Mouse (Mus musculus): ENCODE data around the gene Mtor. TPM values are rescaled to one million over a fixed set of nuclear protein-coding genes. Genes with fewer than 3 reads are reported as not detected.

The Mtor gene
- polyA plus RNA-seq, 1 experiment: 14.2 TPM

DNA sequence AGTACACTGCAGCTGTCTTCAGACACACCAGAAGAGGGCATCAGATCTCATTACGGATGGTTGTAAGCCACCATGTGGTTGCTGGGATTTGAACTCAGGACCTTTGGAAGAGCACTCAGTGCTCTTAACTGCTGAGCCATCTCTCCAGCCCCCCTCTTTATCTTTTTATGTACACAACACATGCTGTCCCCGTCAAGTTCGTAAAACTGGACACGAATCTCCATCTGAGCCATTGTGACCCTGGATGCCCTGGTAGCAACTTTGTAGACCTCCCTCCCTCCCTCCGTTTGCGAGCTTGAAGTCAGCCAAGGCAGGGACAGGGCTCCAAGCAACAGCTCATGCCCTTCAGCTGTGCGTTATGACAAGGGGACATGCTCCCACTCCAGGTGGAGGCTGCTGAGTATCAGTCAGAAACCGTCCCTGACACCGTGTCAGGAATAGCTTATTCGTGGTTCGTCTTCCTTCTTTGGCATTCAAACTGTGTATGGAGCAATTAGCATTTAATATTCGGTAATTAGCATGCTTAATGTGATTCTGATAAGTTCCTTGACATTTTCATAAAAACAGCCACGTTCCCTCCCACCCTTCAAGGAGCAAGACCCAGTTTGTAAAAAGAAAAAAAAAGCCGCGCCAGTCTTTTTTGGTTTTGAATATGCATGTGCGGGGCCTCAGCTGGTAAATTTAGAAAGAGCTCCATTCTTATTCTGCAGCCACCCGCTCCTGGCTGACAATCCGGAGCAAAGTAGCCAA is 142.2 kb downstream of the Mtor start:
- Histone ChIP-seq H3K27ac (ENCODE audit: insufficient read depth, low read length) (0 out of 2 replicates have a peak overlapping the region, but pooled peaks have one; percentile 17), H3K4me1 (ENCODE audit: control insufficient read depth, insufficient read depth, insufficient read length) (peaks cover 14% of the 10 kb centered on the region; the same call in 1 of the 2 replicates), H3K36me3 (ENCODE audit: control insufficient read depth, insufficient read depth, low read length) (peaks cover 11% of the 10 kb centered on the region), H3K4me3 (ENCODE audit: extremely low read depth, insufficient read depth, insufficient read length) (peak overlapping the region; percentile 76), H3K27me3 (ENCODE audit: control insufficient read depth, insufficient read depth, low read length) (no peaks in the 10 kb centered on the region)
- no peak for TF ChIP-seq CTCF (IDR thresholded peaks at IDR 0.05; ENCODE audit: extremely low read depth, insufficient read depth, insufficient read length, insufficient replicate concordance)
- DNase-seq (ENCODE audit: low read depth in 1 of 2, low spot score in 2 of 2): no peak
- 6% methylated on average over 18 of the region's 18 CpGs for WGBS

- peak; percentile 88 to 99 for DNase-seq (ENCODE audit: low read depth in 1 of 2, low spot score in 2 of 2)
- peaks cover 14% of the 10 kb centered on the region; the same call in 1 of the 2 replicates for H3K4me1 ChIP-seq (ENCODE audit: control insufficient read depth, insufficient read depth, insufficient read length)
- TF ChIP-seq POLR2A (IDR thresholded peaks at IDR 0.05; ENCODE audit: low read depth, low read length) (no peak; the same call in 1 of the 2 replicates), CTCF (IDR thresholded peaks at IDR 0.05; ENCODE audit: extremely low read depth, insufficient read depth, insufficient read length, insufficient replicate concordance) (no peak)
- H3K4me3 ChIP-seq (ENCODE audit: extremely low read depth, insufficient read depth, insufficient read length): peak within 1 kb of the TSS; percentile 79
- WGBS: 0% methylated on average over 42 of the region's 50 CpGs
- H3K27ac ChIP-seq (ENCODE audit: insufficient read depth, low read length): 0 out of 2 replicates have a peak within 1 kb of the TSS, but pooled peaks have one; percentile 17
- peaks cover 11% of the 10 kb centered on the region for H3K36me3 ChIP-seq (ENCODE audit: control insufficient read depth, insufficient read depth, low read length)
- no peaks in the 10 kb centered on the region for H3K27me3 ChIP-seq (ENCODE audit: control insufficient read depth, insufficient read depth, low read length)
These were observed 142.8 kb downstream of the Mtor start, which contains the start of gene Srm for GRCm38 (mm10) chr4:148591171-148591630. Srm (plus strand) TSS chr4:148591503.

GRCm38 (mm10) chr4:148591637-148592380 is 143.4 kb downstream of the Mtor start:
- Histone ChIP-seq H3K36me3 (ENCODE audit: control insufficient read depth, insufficient read depth, low read length) (peaks cover 13% of the 10 kb centered on the region), H3K27ac (ENCODE audit: insufficient read depth, low read length) (no peak overlapping the region), H3K27me3 (ENCODE audit: control insufficient read depth, insufficient read depth, low read length) (no peaks in the 10 kb centered on the region), H3K4me1 (ENCODE audit: control insufficient read depth, insufficient read depth, insufficient read length) (peaks cover 14% of the 10 kb centered on the region; the same call in 1 of the 2 replicates), H3K4me3 (ENCODE audit: extremely low read depth, insufficient read depth, insufficient read length) (peak overlapping the region; percentile 79)
- TF ChIP-seq CTCF (IDR thresholded peaks at IDR 0.05; ENCODE audit: extremely low read depth, insufficient read depth, insufficient read length, insufficient replicate concordance) (no peak), POLR2A (IDR thresholded peaks at IDR 0.05; ENCODE audit: low read depth, low read length) (no peak)
- DNase-seq (ENCODE audit: low read depth in 1 of 2, low spot score in 2 of 2): no peak
- WGBS: under 1% methylated on average over 52 of the region's 53 CpGs

DNA sequence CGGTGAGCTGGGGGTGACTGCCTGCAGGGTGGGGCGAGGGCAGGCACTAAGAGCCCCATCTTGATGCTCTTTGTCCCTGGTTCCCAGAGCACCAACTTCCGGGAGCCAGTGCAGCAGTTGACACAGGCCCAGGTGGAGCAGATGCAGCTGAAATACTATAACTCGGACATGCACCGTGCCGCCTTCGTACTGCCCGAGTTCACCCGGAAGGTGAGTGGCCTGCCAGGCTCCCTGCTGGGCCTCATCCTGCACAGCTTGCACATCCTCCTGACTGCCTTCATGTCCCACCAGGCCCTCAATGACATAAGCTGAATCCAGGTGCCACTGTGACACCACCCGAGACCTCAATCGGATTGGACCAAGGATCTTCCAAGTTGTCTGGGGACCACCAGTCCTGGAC is 145.6 kb downstream of the Mtor start:
- TF ChIP-seq CTCF (IDR thresholded peaks at IDR 0.05; ENCODE audit: extremely low read depth, insufficient read depth, insufficient read length, insufficient replicate concordance) (no peak), POLR2A (IDR thresholded peaks at IDR 0.05; ENCODE audit: low read depth, low read length) (no peak)
- no peak for DNase-seq (ENCODE audit: low read depth in 1 of 2, low spot score in 2 of 2)
- Histone ChIP-seq H3K27me3 (ENCODE audit: control insufficient read depth, insufficient read depth, low read length) (no peaks in the 10 kb centered on the region), H3K27ac (ENCODE audit: insufficient read depth, low read length) (no peak overlapping the region), H3K36me3 (ENCODE audit: control insufficient read depth, insufficient read depth, low read length) (peaks cover 15% of the 10 kb centered on the region), H3K4me1 (ENCODE audit: control insufficient read depth, insufficient read depth, insufficient read length) (peaks cover 14% of the 10 kb centered on the region; the same call in 1 of the 2 replicates), H3K4me3 (ENCODE audit: extremely low read depth, insufficient read depth, insufficient read length) (no peak overlapping the region)
- WGBS: 95% methylated on average over 11 of the region's 11 CpGs

DNA sequence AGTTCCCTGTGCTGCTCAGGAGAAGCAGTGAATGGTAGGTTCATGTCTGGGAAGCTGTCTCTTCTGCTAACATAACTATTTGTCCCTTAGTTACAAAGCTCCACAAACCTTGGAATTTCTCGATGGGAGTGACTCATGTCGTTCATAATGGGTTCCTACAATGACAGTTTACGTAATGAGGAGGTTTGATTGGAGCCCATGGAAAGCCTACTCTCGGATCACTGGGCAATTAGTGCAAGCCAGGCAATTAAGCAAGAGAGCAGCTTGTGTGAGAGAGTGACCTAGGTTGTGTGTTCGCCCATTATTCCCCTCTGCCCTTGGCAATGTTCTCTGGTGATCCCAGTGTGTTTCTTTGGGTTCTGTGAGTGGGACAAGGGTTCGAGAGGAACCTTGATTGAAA is 147.5 kb downstream of the Mtor start:
- peaks cover 15% of the 10 kb centered on the region for H3K36me3 ChIP-seq (ENCODE audit: control insufficient read depth, insufficient read depth, low read length)
- H3K27me3 ChIP-seq (ENCODE audit: control insufficient read depth, insufficient read depth, low read length): no peaks in the 10 kb centered on the region
- H3K4me3 ChIP-seq (ENCODE audit: extremely low read depth, insufficient read depth, insufficient read length): no peak overlapping the region
- peaks cover 11% of the 10 kb centered on the region; the same call in 1 of the 2 replicates for H3K4me1 ChIP-seq (ENCODE audit: control insufficient read depth, insufficient read depth, insufficient read length)
- no peak for TF ChIP-seq CTCF (IDR thresholded peaks at IDR 0.05; ENCODE audit: extremely low read depth, insufficient read depth, insufficient read length, insufficient replicate concordance)
- TF ChIP-seq POLR2A (IDR thresholded peaks at IDR 0.05; ENCODE audit: low read depth, low read length): no peak
- 91% methylated on average over 6 of the region's 6 CpGs for WGBS
- H3K27ac ChIP-seq (ENCODE audit: insufficient read depth, low read length): no peak overlapping the region
- no peak for DNase-seq (ENCODE audit: low read depth in 1 of 2, low spot score in 2 of 2)

GRCm38 (mm10) chr4:148596731-148597130 is 148.3 kb downstream of the Mtor start:
- Histone ChIP-seq H3K4me1 (ENCODE audit: control insufficient read depth, insufficient read depth, insufficient read length) (peaks cover 11% of the 10 kb centered on the region; the same call in 1 of the 2 replicates), H3K4me3 (ENCODE audit: extremely low read depth, insufficient read depth, insufficient read length) (no peak overlapping the region), H3K36me3 (ENCODE audit: control insufficient read depth, insufficient read depth, low read length) (peaks cover 15% of the 10 kb centered on the region), H3K27ac (ENCODE audit: insufficient read depth, low read length) (no peak overlapping the region), H3K27me3 (ENCODE audit: control insufficient read depth, insufficient read depth, low read length) (no peaks in the 10 kb centered on the region)
- TF ChIP-seq CTCF (IDR thresholded peaks at IDR 0.05; ENCODE audit: extremely low read depth, insufficient read depth, insufficient read length, insufficient replicate concordance): no peak
- no peak for TF ChIP-seq POLR2A (IDR thresholded peaks at IDR 0.05; ENCODE audit: low read depth, low read length)
- 93% methylated on average over 3 of the region's 3 CpGs for WGBS
- no peak for DNase-seq (ENCODE audit: low read depth in 1 of 2, low spot score in 2 of 2)

All from spleen, adult 2 months (tissue).